Mouse (Mus musculus) liver, adult 2 months (tissue): ENCODE results near the gene Ctnnbl1.

Experiments
- CTCF ChIP-seq: fragments of 200-500 bp; IDR thresholded peaks from 2 replicates; pipeline ENCODE4 v1.5.1; 2011; ENCODE audit warnings: low read depth, low read length, control low read depth
- POLR2A ChIP-seq: fragments of 200-500 bp; IDR thresholded peaks from 2 replicates; pipeline ENCODE4 v1.6.1; 2011; ENCODE audit warnings: low read length, control low read depth; ENCODE audit not compliant: insufficient read depth; ENCODE audit errors: extremely low read depth

- TF ChIP-seq POLR2A (no peak), CTCF (no peak)
Measured at GRCm38 (mm10) chr2:157744619-157745018, 7.4 kb downstream of the Ctnnbl1 start.
